Mouse (Mus musculus): Measurements from ENCODE around the gene Serpinb9e. TPM values are rescaled to one million over a fixed set of nuclear protein-coding genes. Genes with fewer than 3 reads are reported as not detected.
"Not testable (repeated sequence)": the region's sequence is repeated elsewhere in the genome, so short reads cannot be mapped to it uniquely, and the experiment has no call there.

Gene Serpinb9e
- polyA plus RNA-seq (2012; rRNA removed), result not detected in 2 replicates

GRCm38 (mm10) chr13:33249312-33249711 is at the start of gene Serpinb9e:
Gene Serpinb9e (plus strand): TSS chr13:33249612.
- 91% methylated on average over 2 of the region's 2 CpGs for WGBS
- not testable (repeated sequence) for H3K27ac ChIP-seq (ENCODE audit: control insufficient read depth, insufficient read depth, low read length); H3K27me3 ChIP-seq (ENCODE audit: control insufficient read depth, insufficient read depth, low read length); H3K4me3 ChIP-seq (ENCODE audit: control insufficient read depth, insufficient read depth, low read length); DNase-seq; H3K36me3 ChIP-seq (ENCODE audit: control insufficient read depth, insufficient read depth, low read length); H3K4me1 ChIP-seq (replicated peaks; ENCODE audit: control insufficient read depth, insufficient read depth, low read length)

GRCm38 (mm10) chr13:33199740-33200139 is 49.7 kb upstream of the Serpinb9e start:
- DNase-seq, result no peak
- Histone ChIP-seq H3K4me1 (replicated peaks; ENCODE audit: control insufficient read depth, insufficient read depth, low read length) (no peaks in the 10 kb centered on the region), H3K27ac (ENCODE audit: control insufficient read depth, insufficient read depth, low read length) (no peak overlapping the region), H3K27me3 (ENCODE audit: control insufficient read depth, insufficient read depth, low read length) (no peaks in the 10 kb centered on the region), H3K36me3 (ENCODE audit: control insufficient read depth, insufficient read depth, low read length) (no peaks in the 10 kb centered on the region), H3K4me3 (ENCODE audit: control insufficient read depth, insufficient read depth, low read length) (no peak overlapping the region)
- TF ChIP-seq POLR2A (IDR thresholded peaks at IDR 0.05; ENCODE audit: control insufficient read depth, extremely low read depth, insufficient read depth, low read length, poor library complexity) (no peak), CTCF (IDR thresholded peaks at IDR 0.05; ENCODE audit: borderline replicate concordance, control insufficient read depth, extremely low read depth, insufficient read depth, low read length, poor library complexity) (no peak)
- WGBS, result 60% methylated on average over 2 of the region's 2 CpGs

- not testable (repeated sequence) for H3K36me3 ChIP-seq (ENCODE audit: control insufficient read depth, insufficient read depth, low read length); H3K27me3 ChIP-seq (ENCODE audit: control insufficient read depth, insufficient read depth, low read length); H3K4me3 ChIP-seq (ENCODE audit: control insufficient read depth, insufficient read depth, low read length); H3K4me1 ChIP-seq (replicated peaks; ENCODE audit: control insufficient read depth, insufficient read depth, low read length); H3K27ac ChIP-seq (ENCODE audit: control insufficient read depth, insufficient read depth, low read length); DNase-seq
- WGBS, result 91% methylated on average over 4 of the region's 4 CpGs
These were observed 59.2 kb downstream of the Serpinb9e start for GRCm38 (mm10) chr13:33308631-33309030.

Other genes with a start within 250 kb of the Serpinb9e start
- 8.6 and 11.4 TPM in 2 replicates for gene Serpinb9, start 246.4 kb upstream of the Serpinb9e start, polyA plus RNA-seq (2012; rRNA removed)
- gene Serpinb9b, start 222.2 kb upstream of the Serpinb9e start, polyA plus RNA-seq (2012; rRNA removed), result 0.32 and 0.34 TPM in 2 replicates
- 0.09 and 0.22 TPM in 2 replicates for gene Serpinb1b, start 171.0 kb upstream of the Serpinb9e start, polyA plus RNA-seq (2012; rRNA removed)
- gene Serpinb9c, start 89.9 kb upstream of the Serpinb9e start, polyA plus RNA-seq (2012; rRNA removed), result not detected in 2 replicates
- gene Serpinb9d, start 56.7 kb upstream of the Serpinb9e start, polyA plus RNA-seq (2012; rRNA removed), result not detected in 2 replicates
- not detected in 2 replicates for gene Serpinb9f, start 74.5 kb downstream of the Serpinb9e start, polyA plus RNA-seq (2012; rRNA removed)
- not detected in 2 replicates for gene Gm11397, start 146.1 kb downstream of the Serpinb9e start, polyA plus RNA-seq (2012; rRNA removed)
- gene Serpinb9g, start 235.2 kb downstream of the Serpinb9e start, polyA plus RNA-seq (2012; rRNA removed), result 0.06 TPM in 1 of 2 replicates, not detected in the other

Measured in thymus, adult 2 months (tissue).